Mouse (Mus musculus) cerebellum, adult 2 months (tissue): Measurements from ENCODE around the gene Ppm1e. TPM values are rescaled to one million over a fixed set of nuclear protein-coding genes. Genes with fewer than 3 reads are reported as not detected.

Source experiments
- DNase-seq, 2 experiments: peaks; one replicate each; pipeline ENCODE4 v3.0.0; 2021
- H3K27ac ChIP-seq: fragments of 200-500 bp; 2 replicates; pipeline ENCODE4 v1.5.1; 2012; ENCODE audit warnings: low read length, control low read depth, inconsistent platforms; ENCODE audit not compliant: insufficient read depth
- H3K27me3 ChIP-seq: fragments of 200-500 bp; 2 replicates; pipeline ENCODE4 v1.6.1; 2012; ENCODE audit warnings: inconsistent platforms, mild to moderate bottlenecking, low read length, moderate library complexity; ENCODE audit not compliant: control insufficient read depth, insufficient read depth
- H3K4me1 ChIP-seq: fragments of 200-500 bp; 2 replicates; pipeline ENCODE4 v1.6.1; 2011; ENCODE audit warnings: low read length; ENCODE audit not compliant: control insufficient read depth, insufficient read depth
- H3K4me3 ChIP-seq: fragments of 200-500 bp; replicated peaks from 2 replicates; pipeline ENCODE3; 2011; ENCODE audit warnings: mild to moderate bottlenecking, low read depth, low read length, control low read depth; ENCODE audit not compliant: insufficient read depth
- CTCF ChIP-seq: fragments of 200-500 bp; IDR thresholded peaks from 2 replicates; pipeline ENCODE4 v1.5.1; 2011; ENCODE audit warnings: low read depth, mild to moderate bottlenecking, control low read depth, low read length, moderate library complexity, borderline replicate concordance; ENCODE audit not compliant: insufficient read depth
- POLR2A ChIP-seq: fragments of 200-500 bp; IDR thresholded peaks from 2 replicates; pipeline ENCODE4 v1.6.1; 2011; ENCODE audit warnings: low read length, control low read depth, borderline replicate concordance; ENCODE audit not compliant: insufficient read depth
- WGBS: fragments of 180-500 bp; shearing (Covaris S2); methylation state at CpG from one replicate; pipeline ENCODE4 v1.1.7; 2018; 5-methylcytosine and 5-hydroxymethylcytosine counted together
- polyA plus RNA-seq: library from polyadenylated mRNA; depleted of rRNA; stranded (reverse); fragments of >200 nt; gene quantifications from 2 replicates; pipeline ENCODE4 v1.2.3, GENCODE M21; 2012

Gene Ppm1e
- polyA plus RNA-seq, 1 experiment = 31.3 TPM

- TF ChIP-seq POLR2A (no peak), CTCF (no peak)
- Histone ChIP-seq H3K4me1 (no peaks in the 10 kb centered on the region), H3K27me3 (no peaks in the 10 kb centered on the region), H3K27ac (no peak overlapping the region), H3K4me3 (no peak overlapping the region)
- DNase-seq = no peak
- WGBS = 88% methylated on average over 3 of the region's 3 CpGs
Observed at GRCm38 (mm10) chr11:87326381-87326780, 32.4 kb downstream of the Ppm1e start.

DNA sequence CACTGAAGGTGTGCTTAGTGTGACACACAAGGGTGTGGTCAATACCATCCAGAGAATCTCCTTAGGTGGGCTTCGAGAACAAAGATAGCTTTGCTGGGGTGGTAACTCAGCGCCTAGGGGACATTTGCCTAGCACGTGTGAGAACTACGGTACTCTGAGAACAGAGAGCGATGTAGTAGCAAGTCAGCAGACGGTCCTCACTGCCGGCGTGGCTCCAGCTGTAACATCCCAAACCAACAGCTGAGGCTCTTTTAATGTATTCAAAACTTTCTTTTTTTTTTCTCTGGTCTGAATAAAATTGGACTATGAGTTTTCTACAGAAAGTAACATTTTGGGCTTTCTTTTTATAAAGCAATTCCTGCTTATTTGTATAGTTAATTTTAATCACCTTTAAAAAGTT is 36.3 kb downstream of the Ppm1e start:
- Histone ChIP-seq H3K4me1 (peaks cover 5% of the 10 kb centered on the region; the same call in 1 of the 2 replicates), H3K27me3 (no peaks in the 10 kb centered on the region), H3K4me3 (no peak overlapping the region), H3K27ac (no peak overlapping the region)
- DNase-seq = no peak
- 54% methylated on average over 8 of the region's 8 CpGs for WGBS
- no peak for TF ChIP-seq POLR2A
- TF ChIP-seq CTCF = no peak

DNA sequence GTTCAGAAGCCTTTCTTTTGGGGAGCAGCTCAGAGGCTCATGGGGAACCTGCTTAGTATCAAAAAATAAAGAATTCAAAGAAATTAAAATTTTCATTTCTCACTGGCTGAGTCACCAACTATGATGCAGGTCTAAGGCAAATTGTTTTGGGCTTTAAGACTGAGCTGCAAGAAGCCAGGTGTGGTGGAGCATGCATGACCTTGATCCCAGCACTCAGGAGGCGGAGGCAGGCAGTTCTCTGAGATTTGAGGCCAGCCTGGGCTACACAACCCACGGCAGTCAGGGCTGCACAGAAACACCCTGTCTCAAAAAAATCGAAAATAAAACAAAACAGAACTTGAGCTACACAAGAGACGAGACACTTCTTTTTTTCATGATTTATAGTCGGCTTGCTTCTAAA is 38.8 kb downstream of the Ppm1e start:
- Histone ChIP-seq H3K27ac (no peak overlapping the region), H3K27me3 (no peaks in the 10 kb centered on the region), H3K4me3 (no peak overlapping the region), H3K4me1 (peaks cover 5% of the 10 kb centered on the region; the same call in 1 of the 2 replicates)
- 86% methylated on average over 5 of the region's 5 CpGs for WGBS
- DNase-seq = no peak
- TF ChIP-seq CTCF = no peak
- no peak for TF ChIP-seq POLR2A

- H3K4me1 ChIP-seq = peaks cover 5% of the 10 kb centered on the region; the same call in 1 of the 2 replicates
- WGBS = 20% methylated on average over 9 of the region's 9 CpGs
Observed at GRCm38 (mm10) chr11:87318956-87319708, 39.7 kb downstream of the Ppm1e start.

DNA sequence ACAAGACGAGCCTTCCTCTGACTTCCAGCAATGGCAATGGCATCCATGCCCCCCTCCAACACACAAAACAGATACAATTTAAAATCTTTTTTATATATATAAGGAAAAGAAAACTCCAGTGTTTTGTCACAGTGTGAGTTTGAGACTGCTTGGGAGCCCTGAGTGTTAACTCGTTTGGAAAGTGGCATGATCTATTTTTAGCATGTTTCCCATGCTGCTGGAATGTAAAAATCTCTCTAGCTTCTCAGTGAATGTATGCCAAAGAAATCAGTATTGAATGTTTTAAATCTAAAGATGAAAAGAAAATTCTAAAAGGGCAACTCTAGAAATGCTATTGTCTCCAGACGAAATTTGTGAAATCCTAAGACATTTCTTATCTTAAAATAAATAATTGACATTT is 45.3 kb downstream of the Ppm1e start:
- Histone ChIP-seq H3K4me3 (no peak overlapping the region), H3K4me1 (no peaks in the 10 kb centered on the region), H3K27me3 (no peaks in the 10 kb centered on the region), H3K27ac (no peak overlapping the region)
- 65% methylated on average over 3 of the region's 3 CpGs for WGBS
- DNase-seq = no peak
- TF ChIP-seq CTCF (no peak), POLR2A (no peak)

More at GRCm38 (mm10) chr11:87318956-87319708, 39.7 kb downstream of the Ppm1e start:
- H3K27me3 ChIP-seq = no peaks in the 10 kb centered on the region
- DNase-seq = peak; percentile 34 to 61
- H3K4me3 ChIP-seq = no peak overlapping the region
- no peak for TF ChIP-seq CTCF
- no peak for TF ChIP-seq POLR2A
- H3K27ac ChIP-seq = no peak overlapping the region

DNA sequence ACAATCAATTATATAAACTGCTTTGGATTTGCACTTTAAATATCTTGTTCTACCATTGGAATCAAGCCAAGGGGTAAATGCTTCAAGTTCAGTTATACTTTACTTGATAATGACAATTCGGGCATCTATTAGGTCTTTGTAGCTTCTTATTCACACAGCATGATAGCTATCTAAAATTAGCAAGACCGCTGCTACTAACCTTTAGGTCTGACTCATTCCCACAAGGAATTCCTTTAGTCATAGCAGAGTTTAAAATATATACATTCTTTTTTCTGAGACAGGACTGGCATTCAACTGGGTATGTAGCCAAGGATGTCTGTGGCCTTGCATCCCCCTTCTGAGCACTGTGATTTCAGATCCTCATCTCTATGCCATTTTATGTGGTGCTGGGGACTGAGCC is 48.5 kb downstream of the Ppm1e start:
- DNase-seq = no peak
- no peak overlapping the region for H3K4me3 ChIP-seq
- 82% methylated on average over 2 of the region's 2 CpGs for WGBS
- H3K27me3 ChIP-seq = no peaks in the 10 kb centered on the region
- no peak overlapping the region for H3K27ac ChIP-seq
- TF ChIP-seq CTCF = no peak
- TF ChIP-seq POLR2A = no peak
- H3K4me1 ChIP-seq = no peaks in the 10 kb centered on the region

- TF ChIP-seq POLR2A (no peak), CTCF (no peak)
- H3K27me3 ChIP-seq = no peaks in the 10 kb centered on the region
- no peaks in the 10 kb centered on the region for H3K4me1 ChIP-seq
- no peak for DNase-seq
- 75% methylated on average over 8 of the region's 8 CpGs for WGBS
- no peak overlapping the region for H3K27ac ChIP-seq
- H3K4me3 ChIP-seq = no peak overlapping the region
Observed at GRCm38 (mm10) chr11:87309329-87310074, 49.3 kb downstream of the Ppm1e start.

DNA sequence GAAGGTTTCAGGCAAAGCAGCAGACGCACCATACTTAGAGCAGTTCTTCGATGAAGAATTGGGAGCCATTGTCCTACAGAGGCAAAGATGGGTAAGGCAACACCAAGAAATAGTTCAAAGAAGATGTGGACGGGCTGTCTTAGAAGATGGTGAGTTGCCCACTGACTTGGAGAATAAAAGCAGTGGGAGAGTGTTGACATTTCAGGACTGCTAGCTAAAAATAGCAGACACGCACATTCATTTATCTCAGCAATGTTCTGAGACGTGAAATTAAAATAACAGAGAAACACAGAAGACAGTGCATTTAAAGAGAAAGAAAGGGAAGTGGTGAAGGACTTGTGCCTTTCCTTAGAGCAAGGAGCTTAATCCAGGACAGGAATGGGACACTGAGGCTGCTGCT is 59.8 kb downstream of the Ppm1e start:
- TF ChIP-seq CTCF (no peak), POLR2A (no peak)
- no peak overlapping the region for H3K4me3 ChIP-seq
- WGBS = 86% methylated on average over 5 of the region's 5 CpGs

DNA sequence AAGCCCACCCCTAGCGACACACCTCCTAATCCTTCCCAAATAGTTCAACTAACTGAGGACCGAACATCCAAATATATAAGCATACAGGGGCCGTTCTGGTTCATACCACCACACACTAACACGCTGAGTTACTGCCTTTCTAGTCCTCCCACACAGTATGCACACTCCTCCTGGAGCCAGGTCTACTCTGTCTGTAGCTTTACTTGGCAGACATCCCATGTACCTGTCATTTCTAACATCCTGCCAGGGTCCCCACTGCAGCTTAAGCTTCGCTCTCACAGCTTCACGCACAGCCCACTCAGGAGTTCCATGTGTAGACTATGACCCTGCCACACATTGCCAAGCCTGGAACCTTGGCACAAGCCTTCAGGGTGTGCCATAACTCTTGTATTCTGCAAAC is 62.4 kb downstream of the Ppm1e start:
- no peaks in the 10 kb centered on the region for H3K4me1 ChIP-seq
- DNase-seq = no peak
- H3K27me3 ChIP-seq = no peaks in the 10 kb centered on the region; the same call in 1 of the 2 replicates
- WGBS = 68% methylated on average over 6 of the region's 6 CpGs
- no peak overlapping the region for H3K27ac ChIP-seq
- TF ChIP-seq CTCF (no peak), POLR2A (no peak)
- no peak overlapping the region for H3K4me3 ChIP-seq

More for the DNA sequence above, 59.8 kb downstream of the Ppm1e start:
- Histone ChIP-seq H3K4me1 (no peaks in the 10 kb centered on the region), H3K27ac (no peak overlapping the region), H3K27me3 (no peaks in the 10 kb centered on the region)
- DNase-seq = no peak
